Mouse (Mus musculus) small intestine, adult 2 months (tissue): ENCODE data around the gene Nadk2. TPM values are rescaled to one million over a fixed set of nuclear protein-coding genes. Genes with fewer than 3 reads are reported as not detected.

Experiments used
- H3K27ac ChIP-seq: fragments of 200-500 bp; 2 replicates; pipeline ENCODE4 v1.5.1; 2012; ENCODE audit warnings: low read depth, low read length, control low read depth, inconsistent platforms; ENCODE audit not compliant: insufficient read depth
- H3K27me3 ChIP-seq: fragments of 200-500 bp; 2 replicates; pipeline ENCODE4 v1.6.1; 2012; ENCODE audit warnings: mild to moderate bottlenecking, moderate library complexity, low read length, inconsistent platforms; ENCODE audit not compliant: control insufficient read depth, insufficient read depth
- H3K36me3 ChIP-seq: fragments of 200-500 bp; 2 replicates; pipeline ENCODE4 v1.6.1; 2012; ENCODE audit warnings: mild to moderate bottlenecking, low read length, control low read depth, inconsistent platforms; ENCODE audit not compliant: control insufficient read depth, insufficient read depth
- H3K4me1 ChIP-seq: fragments of 200-500 bp; 2 replicates; pipeline ENCODE4 v1.6.1; 2012; ENCODE audit warnings: low read length, inconsistent platforms, mixed read lengths; ENCODE audit not compliant: control insufficient read depth, insufficient read depth, insufficient read length
- H3K4me3 ChIP-seq: fragments of 200-500 bp; 2 replicates; pipeline ENCODE4 v1.5.1; 2012; ENCODE audit warnings: low read depth, mild to moderate bottlenecking, control low read depth, inconsistent platforms, low read length, moderate library complexity
- CTCF ChIP-seq: fragments of 200-500 bp; IDR thresholded peaks from 2 replicates; pipeline ENCODE4 v1.5.1; 2012; ENCODE audit warnings: low read depth, mild to moderate bottlenecking, control low read depth, inconsistent platforms, low read length, moderate library complexity, mixed read lengths; ENCODE audit not compliant: insufficient replicate concordance, insufficient read length; ENCODE audit errors: extremely low read depth
- POLR2A ChIP-seq: fragments of 200-500 bp; IDR thresholded peaks from 2 replicates; pipeline ENCODE4 v1.6.1; 2012; ENCODE audit warnings: low read depth, mild to moderate bottlenecking, control low read depth, inconsistent platforms, low read length, moderate library complexity
- WGBS: fragments of 180-500 bp; shearing (Covaris S2); methylation state at CpG from one replicate; pipeline ENCODE4 v1.1.7; 2018; 5-methylcytosine and 5-hydroxymethylcytosine counted together
- polyA plus RNA-seq: library from polyadenylated mRNA; depleted of rRNA; stranded (reverse); fragments of >200 nt; gene quantifications from 2 replicates; pipeline ENCODE4 v1.2.3, GENCODE M21; 2012; rRNA removed

Gene Nadk2
- 12.2 and 13.6 TPM in 2 replicates for polyA plus RNA-seq

- no peak for TF ChIP-seq CTCF
- TF ChIP-seq POLR2A: 0 out of 2 replicates have a peak, but pooled peaks have one; percentile 14
- H3K4me1 ChIP-seq: peaks cover 13% of the 10 kb centered on the region
- H3K36me3 ChIP-seq: no peaks in the 10 kb centered on the region
- no peaks in the 10 kb centered on the region for H3K27me3 ChIP-seq
- H3K4me3 ChIP-seq: peak within 1 kb of the TSS; percentile 84
- WGBS: 1% methylated on average over 53 of the region's 54 CpGs
- peak within 1 kb of the TSS; percentile 58 for H3K27ac ChIP-seq
These were observed at the start of gene Nadk2 for GRCm38 (mm10) chr15:9070912-9071555. Nadk2 (plus strand) TSS chr15:9071260.

- Histone ChIP-seq H3K27me3 (no peaks in the 10 kb centered on the region), H3K36me3 (no peaks in the 10 kb centered on the region), H3K4me3 (no peak overlapping the region), H3K27ac (no peak overlapping the region), H3K4me1 (no peaks in the 10 kb centered on the region)
- TF ChIP-seq POLR2A: no peak
- no peak for TF ChIP-seq CTCF
These were observed 15.4 kb upstream of the Nadk2 start for GRCm38 (mm10) chr15:9055704-9056103.

GRCm38 (mm10) chr15:9059856-9060255, 11.2 kb upstream of the Nadk2 start:
- Histone ChIP-seq H3K36me3 (no peaks in the 10 kb centered on the region), H3K27ac (no peak overlapping the region), H3K4me3 (no peak overlapping the region), H3K4me1 (no peaks in the 10 kb centered on the region), H3K27me3 (no peaks in the 10 kb centered on the region)
- WGBS: 85% methylated on average over 2 of the region's 2 CpGs
- no peak for TF ChIP-seq POLR2A
- no peak for TF ChIP-seq CTCF

DNA sequence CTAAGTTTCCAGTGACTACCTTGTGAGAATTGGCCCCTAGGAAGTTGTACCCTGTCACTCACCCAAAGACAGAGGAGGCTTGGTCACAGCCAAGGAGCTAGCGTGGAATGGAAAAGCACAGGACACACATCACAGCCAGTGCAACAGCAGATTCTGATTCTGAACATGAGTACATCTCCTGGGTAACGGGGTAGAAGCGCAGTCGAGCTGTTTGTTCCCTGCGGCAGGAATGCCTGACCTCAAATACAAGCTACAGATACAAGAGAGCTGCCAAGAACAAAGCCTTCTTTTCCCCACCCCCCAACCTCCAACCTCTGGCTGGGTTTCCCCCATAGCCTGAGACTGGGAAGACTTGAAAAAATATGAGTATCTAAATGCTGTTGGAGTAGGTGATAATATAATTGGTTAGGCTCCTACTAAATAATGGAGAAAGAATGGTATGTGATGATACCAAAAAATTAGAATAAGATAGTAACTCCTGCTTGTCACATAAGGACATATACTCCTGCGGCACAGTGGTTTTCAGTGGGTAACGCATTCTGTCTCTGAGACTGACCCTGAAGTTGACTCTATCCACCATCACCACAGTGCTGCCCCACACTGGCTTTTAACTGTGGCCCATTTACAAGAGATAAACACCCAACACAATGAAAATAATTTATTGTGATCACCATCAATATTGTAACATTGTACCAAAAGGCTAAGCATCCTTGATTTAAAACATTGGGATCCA, 9.7 kb upstream of the Nadk2 start:
- no peak for TF ChIP-seq POLR2A
- H3K4me1 ChIP-seq: no peaks in the 10 kb centered on the region
- H3K27ac ChIP-seq: no peak overlapping the region
- no peak overlapping the region for H3K4me3 ChIP-seq
- H3K36me3 ChIP-seq: no peaks in the 10 kb centered on the region
- 89% methylated on average over 7 of the region's 7 CpGs for WGBS
- H3K27me3 ChIP-seq: no peaks in the 10 kb centered on the region

- TF ChIP-seq POLR2A (no peak), CTCF (no peak)
- WGBS: 25% methylated on average over 4 of the region's 4 CpGs
- Histone ChIP-seq H3K4me1 (peaks cover 7% of the 10 kb centered on the region), H3K36me3 (no peaks in the 10 kb centered on the region), H3K27me3 (no peaks in the 10 kb centered on the region), H3K27ac (no peak overlapping the region), H3K4me3 (no peak overlapping the region)
These were observed 2.2 kb upstream of the Nadk2 start for GRCm38 (mm10) chr15:9068881-9069280.

- H3K36me3 ChIP-seq: no peaks in the 10 kb centered on the region
- peak overlapping the region; percentile 58 for H3K27ac ChIP-seq
- 0% methylated on average over 3 of the region's 3 CpGs for WGBS
- TF ChIP-seq POLR2A (no peak), CTCF (no peak)
- peaks cover 11% of the 10 kb centered on the region for H3K4me1 ChIP-seq
- H3K4me3 ChIP-seq: peak overlapping the region; percentile 84
- H3K27me3 ChIP-seq: no peaks in the 10 kb centered on the region
These were observed 707 bp upstream of the Nadk2 start for GRCm38 (mm10) chr15:9070353-9070752.
